Mouse (Mus musculus) skeletal muscle tissue, adult 2 months (tissue): Measurements from ENCODE around the gene Musk.
A peak's percentile ranks its signal among the peaks of the same experiment; 100 is the strongest.

ENCODE experiments used
- DNase-seq: peaks from one replicate; pipeline ENCODE4 v3.0.0-alpha.2; 2012; ENCODE audit warnings: low read depth, low spot score

The Musk gene

DNA sequence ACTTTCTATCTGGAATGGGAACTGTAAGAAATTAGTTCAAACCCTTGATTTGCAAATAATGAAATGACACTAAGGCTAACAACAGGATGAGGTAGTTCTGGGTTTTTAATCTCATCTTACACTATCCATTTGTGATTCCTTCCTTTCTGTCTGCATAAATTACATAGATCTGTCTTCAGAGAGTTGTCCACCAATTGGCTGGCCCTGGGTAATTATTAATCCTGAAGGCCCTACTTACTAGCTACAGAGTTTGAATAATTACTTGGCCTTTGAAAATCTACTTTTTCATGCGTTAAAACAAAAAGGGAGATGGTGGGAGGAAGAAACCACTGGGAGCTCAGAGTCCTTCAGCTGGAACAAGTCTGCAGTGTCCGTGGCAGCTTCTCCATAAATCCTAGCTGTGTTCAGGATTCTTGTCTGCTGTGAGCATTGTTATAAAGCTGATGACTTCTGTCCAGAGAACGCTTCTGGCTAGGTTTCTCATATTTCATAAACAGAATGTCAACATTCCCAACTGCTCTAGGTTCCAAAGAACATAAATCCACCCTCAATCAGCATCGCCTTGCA lies 29.3 kb downstream of the Musk start:
- DNase-seq = no peak

DNA sequence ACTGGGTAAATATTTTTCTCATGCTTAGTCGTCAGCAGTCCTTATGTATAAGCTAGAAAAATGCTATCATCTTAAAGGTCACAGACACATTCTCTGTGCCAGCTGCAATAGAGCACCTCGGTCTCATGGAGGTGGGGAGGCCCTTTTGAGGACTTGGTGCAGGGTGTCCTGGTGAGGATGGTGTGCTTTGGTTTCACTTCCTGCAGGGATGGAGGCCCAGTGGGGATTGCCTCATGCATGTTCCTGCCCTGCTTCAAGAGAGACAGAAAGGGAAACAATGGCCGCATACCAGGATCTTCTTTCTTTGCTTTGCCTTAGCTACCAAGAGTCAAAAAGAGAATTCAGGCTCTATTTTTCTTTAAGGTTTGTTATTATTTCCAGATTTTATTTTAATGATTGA lies 31.8 kb downstream of the Musk start:
- no peak for DNase-seq

DNA sequence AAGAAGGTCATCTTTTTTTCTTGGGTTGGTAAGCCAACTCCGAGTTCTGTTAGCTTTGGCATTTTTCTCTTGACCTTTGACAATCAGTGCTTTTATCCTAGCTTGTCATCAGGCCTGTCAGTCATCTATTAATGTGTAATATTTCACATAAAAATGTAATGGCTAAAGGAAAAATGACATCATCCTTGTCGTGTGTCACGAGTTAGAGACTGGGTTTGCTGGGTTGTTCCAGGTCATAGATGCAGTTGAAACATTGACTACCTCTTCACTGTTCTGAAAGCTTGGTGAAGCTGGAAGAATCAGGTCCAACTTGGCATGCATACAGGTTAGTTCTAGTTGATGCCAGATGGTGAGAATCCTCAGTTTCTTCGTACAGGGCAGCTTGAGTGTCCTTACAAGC lies 34.5 kb downstream of the Musk start:
- no peak for DNase-seq

DNA sequence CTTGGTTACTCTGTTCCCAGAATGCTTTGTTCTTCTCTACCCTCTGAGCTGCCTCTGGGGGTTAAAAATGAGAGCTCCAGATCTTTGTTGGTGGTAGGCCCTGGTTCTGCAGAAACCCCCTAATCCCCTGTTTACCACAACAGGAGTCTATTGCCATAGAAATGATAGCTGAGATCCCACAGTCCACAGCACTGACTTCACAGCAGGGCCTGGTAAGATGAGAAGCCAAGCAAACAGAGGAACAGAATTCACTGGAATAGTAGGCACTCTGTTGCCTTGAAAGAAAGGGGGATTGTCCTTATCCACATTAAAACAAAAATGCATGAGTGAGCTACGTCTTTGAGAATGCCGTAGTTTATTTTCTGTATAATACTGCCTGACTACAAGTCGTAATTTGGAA lies 41.0 kb downstream of the Musk start:
- DNase-seq = no peak

DNA sequence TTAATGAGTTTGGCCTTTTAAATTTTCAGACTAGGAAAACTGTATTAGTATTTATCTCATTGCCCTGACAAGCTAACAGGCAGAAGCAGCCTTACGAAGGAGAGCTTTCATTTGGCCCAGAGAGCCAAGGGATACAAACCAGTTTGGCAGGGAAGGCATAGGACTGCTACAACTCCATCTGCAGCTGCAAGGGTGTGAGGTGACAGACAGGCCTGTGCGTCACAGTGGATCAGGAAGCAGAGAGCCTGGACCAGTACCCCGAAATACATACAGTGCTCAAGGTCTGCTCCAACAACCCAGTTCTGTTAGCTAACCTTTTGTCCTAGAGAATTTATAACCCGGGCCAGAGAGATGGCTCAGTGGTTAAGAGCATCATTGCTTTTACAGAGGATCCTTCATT lies 42.5 kb downstream of the Musk start:
- no peak for DNase-seq

DNA sequence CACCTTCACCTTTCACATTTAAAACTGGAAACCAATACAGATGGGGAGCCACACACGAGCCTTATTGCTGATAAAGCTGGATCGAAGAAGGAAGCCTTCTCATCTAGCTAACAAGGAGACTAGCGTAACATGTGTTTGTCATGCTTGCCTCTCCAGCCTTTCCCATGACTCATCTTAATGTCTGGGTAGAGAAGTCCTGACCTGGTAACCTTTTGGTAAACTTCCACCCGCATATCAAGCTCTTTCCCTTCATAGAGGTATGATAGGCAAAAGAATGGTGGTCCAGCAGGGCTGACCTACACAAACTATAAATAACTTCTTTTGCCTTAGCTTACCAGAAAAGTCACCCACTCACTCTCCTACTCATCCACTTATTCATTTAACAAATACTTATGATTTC lies 44.3 kb downstream of the Musk start:
- no peak for DNase-seq

DNA sequence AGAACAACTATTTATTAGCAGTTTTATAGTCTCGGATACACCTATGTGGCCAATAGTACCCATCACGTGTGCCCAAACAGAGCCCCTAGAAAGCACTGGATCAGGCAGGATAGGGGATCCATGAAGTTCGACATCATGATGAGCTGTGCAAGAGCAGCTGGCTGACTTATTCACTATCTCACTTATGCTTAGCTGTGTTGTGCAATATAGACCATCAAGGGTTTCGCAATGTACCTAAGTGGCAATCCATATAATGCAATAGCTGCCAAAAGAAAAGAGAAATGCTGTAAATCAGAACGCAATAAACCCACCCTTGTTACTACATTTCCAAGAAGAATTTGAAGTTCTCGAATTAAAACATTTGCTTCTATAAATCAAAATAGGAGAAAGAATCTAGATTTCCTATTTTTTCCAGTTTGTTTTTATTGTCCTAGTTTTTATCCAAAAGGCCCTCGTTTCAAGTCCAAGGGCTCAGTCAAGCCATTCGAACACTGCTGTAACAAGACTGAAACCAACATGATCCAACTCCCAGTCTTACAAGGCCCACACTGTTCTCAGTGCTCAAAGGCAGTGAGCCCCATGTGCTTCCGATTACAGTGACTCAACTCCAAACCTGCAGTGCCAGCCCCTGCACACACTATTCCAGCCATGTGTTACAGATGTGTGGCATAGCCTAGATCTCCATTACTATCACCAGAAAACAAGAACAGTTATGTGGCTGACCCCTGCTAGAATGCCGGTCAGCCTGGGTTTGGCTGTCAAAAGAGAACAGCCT lies 45.3 kb downstream of the Musk start:
- DNase-seq = peak; percentile 72

DNA sequence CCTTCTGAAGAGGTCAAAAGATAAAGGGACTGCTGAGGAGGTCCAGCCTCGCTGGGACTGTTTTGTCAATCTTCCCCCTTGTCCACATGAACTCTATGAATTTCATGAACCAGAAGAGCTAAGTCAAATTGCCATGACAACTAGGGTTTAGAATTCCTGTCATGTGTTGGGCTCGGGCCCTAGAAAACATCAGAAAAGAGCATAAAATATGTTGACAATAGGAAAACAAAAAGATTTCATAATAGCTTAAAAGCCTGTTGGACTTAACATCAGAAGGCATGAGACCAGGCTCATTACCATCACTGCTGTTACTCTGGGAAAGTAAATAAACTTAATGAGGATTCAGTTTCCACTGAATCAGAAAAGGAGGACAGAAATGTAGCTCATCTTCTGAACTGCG lies 46.6 kb downstream of the Musk start:
- no peak for DNase-seq

DNA sequence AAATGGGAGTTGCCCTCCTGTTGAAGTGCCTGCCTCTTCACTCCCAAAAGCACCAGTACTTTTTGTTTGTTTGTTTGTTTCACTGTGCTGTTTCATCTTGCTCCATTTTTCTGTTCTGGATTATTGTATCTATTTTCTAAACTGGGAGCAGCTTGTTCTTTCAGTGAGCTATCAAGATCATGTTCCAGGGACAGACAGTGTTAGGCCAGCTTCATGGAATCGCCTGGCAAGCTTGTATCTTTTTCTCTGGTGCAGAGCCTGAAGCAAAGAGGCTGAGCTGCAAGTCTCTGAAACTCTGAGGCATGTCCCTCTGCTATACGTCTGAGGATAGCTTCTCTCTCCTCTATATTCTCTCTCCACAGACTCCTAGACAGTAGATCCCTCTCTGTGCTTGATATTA lies 50.5 kb downstream of the Musk start:
- DNase-seq = peak; percentile 72

DNA sequence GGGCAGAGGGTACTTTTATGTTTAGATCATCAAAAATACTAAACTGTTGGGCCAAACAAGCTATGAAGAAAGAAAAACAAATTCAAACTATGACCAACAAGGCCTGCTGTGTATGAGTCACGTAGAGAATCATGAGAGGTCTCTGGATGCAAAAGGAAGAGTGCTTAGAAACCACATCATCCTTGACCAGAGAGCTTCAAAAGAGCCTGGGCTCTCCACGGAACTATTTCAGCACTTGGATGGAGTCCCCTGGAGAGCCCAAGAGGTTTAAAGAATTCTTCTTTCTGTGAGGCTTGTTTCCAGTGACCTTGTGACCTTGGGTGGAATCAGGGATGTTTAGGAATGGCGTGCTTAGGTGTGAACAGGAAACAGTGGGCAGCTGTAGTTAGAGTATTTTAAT lies 53.5 kb downstream of the Musk start:
- DNase-seq = peak; percentile 45

DNA sequence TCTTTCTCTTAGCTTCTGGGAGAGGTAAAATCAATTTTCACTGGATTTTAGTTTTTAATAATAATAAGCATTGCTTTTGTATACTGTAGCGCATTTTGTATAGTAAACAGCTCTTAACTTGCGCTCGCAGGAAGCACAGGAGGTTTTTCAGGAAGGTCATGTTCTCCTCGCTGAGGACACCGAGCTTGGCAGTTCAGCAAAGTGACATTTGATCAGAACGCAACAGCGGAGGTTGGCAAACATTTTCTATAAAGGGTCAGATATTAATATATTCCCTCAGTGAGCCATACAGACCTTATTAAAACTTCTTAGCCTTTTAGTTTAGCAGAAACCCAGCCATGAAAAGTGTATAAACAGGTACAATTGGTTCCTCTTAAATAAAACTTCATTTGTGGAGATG lies 64.4 kb downstream of the Musk start:
- peak; percentile 51 for DNase-seq

DNA sequence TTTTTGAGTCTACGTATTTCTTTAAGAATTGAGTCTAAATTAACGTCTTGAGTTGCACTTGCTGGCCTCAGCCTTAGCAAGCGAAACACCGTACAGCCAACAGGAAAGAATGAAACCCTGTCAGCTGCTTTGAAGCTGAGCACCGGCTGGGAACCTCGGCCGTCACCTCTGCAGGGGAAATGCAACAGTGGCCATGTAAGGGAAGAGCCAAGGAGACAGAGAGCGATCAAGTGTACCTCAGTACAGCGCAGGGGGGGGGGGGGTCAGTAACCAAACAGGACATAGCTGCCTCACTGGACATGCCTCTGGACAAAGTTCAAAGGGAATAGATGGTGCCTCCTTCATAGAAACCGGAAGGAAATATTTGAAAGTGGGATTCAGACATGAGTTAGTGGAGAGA lies 65.4 kb downstream of the Musk start:
- DNase-seq = peak; percentile 65

DNA sequence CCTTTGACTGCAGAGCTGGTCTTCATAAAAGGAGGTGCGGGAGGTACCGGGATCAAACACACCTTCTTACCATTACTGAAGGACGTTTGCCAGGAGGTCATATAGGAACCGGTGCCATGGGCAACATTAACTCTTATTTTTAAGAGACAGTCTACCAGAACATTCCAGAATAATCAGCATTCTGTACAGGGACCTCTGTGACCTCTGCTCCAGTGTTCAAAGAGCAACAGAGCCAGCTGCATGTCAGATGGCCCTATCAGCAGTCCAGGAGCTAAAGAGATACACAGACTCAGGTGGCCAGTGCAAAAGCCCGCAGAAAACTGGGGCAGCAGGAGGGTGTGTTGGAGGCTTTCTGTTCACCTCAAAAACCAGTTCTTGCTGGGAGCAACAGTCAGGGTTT lies 65.8 kb downstream of the Musk start:
- no peak for DNase-seq

DNA sequence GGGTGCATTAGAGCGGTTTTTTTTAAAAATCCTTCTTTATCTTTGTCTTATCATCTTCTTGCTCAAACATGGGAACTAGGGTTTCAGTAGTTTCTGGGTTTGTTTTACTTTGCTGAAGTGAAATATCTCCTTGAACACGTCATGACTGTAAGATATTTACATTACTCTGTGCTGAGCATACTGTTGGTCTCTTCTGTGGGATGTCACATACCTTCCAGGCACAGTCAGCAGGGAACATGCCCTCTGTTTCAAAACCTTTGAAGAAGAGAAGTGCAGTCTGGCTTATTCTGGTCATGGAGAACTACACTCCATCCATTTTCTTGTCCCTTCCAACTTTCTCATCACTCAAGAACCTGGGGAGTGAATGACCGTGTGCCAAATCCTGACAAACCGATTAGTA lies 73.2 kb downstream of the Musk start:
- DNase-seq = no peak

DNA sequence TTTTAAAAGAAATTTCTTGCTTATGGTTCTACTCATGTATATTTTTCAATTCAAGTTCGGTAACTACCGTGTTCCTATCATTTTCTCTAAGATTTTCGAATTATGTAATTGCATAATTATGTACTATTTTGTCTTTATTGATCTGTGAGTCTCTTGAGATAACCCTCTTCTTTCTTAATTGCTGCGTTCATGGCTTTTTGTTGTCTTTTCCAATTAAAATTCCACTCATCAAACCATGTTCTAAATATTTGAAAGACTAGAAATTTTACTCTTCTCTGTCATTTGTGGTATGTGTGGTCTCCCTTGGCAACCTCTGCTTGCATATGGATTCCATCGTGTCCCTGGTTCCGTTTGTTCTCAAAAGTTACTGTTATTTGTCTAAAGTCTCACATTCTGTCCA lies 79.6 kb downstream of the Musk start:
- DNase-seq = no peak

DNA sequence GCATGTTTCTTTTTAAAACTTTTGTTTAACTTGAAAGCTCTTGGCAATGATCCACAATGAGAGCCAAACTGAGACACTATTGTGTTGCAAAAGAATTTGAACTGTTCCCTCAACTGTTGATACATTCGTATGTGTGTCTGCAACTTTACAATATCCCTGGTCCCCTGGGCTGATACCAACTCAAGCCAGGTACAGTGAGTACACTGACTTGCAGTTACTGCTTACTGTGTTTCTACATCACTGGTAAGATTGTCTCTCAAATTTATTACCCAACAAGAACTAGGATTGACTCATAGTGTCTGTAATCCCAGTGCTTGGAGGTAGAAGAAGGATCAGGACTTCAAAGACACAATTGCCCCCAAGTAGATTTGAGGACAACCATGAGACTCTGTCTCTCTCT lies 85.3 kb downstream of the Musk start:
- no peak for DNase-seq

DNA sequence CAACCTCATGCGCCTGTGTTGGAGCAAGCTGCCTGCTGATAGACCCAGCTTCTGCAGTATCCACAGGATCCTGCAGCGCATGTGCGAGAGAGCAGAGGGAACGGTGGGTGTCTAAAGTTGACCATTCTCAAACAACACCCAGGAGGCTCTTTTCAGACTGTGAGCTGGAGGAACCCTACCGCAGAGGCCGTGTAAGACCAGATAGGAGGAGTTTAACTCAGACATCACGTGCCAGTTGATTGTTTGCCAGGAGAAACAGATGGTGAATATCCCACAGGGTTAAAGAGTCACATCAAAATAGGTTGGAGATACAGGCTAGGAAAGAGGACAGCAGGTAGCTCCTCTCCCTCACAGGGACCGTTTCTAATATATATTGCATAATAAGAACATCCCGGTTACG lies 87.8 kb downstream of the Musk start:
- no peak for DNase-seq

DNA sequence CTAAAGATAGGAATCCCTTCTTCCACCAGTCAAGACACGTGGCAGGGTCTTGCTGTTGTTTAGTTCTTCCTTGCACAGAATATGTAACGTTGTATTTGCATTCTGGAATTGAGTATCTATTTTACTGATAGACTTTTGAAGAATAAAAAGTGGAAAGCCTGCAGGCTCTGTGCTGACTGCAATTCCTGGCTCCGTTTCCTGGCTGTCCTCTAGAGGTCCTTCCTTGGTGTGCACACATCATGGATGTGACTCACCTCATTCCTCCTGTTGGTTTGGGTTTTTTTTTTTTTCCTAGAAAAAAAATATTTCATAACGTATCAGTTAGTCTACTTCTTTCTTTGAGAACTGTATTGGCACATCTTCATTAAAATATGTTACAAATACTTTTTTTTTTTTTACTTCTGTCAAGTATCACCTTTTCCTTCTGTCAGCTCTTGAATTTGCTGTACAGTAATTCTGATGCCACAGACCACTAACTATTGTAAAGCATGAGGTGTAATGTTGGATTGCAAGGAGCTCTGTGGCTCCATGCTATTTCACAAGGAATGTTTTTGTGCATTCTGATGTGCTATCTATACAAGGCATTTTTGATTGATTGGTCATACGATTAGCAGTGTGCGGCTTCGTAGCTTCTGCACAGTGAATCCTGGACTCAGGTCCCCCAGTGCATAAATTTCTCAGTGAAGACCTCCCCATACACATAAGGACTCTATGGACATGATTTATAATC lies 88.5 kb downstream of the Musk start:
- no peak for DNase-seq

DNA sequence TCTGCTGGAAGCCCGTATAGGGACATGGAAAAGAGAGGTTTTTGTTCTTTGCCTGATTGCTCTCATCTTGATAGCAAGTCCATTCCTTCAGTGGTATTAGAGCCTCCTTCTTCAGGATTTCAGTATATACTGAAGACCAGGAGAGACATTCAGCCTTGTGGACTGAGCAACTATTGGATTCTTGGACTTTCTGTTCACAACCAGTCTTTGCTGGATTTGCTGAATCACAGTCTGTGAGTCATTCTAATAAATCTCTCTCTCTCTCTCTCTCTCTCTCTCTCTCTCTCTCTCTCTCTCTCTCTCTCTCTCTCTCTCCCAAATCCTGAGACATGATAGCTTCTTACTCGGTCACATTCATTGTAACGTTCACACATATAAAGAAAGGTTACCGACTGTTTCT lies 93.4 kb downstream of the Musk start:
- no peak for DNase-seq

DNA sequence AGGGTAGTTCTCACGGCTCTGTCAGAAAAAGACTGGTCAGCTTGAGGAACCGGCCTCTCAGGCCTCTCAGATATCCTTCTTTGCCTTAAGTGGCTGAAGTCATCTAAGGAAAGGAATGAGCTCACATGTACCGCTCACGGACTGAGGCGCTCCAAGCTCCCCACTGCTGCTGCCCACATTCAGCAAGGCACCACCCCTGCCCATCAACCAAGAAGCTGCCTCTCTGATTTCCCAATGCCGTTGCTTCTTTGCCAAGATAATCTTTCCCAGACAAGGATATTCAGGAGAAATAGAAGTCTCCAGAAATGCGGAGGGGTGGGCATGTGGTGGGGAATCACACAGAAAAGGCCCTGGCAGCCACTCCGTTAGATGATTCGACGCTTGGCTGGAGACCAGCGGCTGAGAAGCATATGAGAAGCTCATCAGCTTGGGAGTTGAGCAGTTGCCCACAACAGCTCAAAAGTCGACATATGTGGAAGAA lies 115.1 kb downstream of the Musk start:
- DNase-seq = peak; percentile 72

DNA sequence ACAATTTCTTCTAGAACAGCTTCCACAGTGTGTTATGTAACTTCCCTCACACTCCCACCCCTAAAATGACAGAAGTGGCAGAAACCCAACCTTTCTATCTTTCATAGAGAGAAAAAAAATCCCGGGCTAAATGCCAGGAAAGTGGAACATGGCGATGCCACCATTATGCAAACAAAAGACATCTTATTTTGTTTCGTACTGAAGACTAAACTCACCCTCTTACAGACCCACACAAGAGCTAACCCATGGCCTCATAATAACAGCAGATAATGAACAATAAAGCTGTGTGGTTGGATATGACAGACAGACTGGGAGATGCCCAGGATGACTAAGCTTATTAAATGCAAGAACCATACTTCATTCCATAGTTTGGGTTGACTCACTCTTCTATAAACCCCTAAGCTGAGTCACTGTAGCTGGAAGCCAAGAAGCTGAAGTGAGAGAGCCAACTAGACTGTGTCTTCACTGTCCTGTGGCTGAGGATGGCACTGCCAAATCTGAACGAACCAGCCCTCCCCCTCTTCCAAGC lies 116.3 kb downstream of the Musk start:
- DNase-seq = no peak
